Mouse (Mus musculus) cerebellum, adult 9-10 months (tissue): ENCODE results near the gene Slc5a10.

Experiments used
- DNase-seq: peaks from one replicate; pipeline ENCODE4 v3.0.0; 2022

The Slc5a10 gene

GRCm38 (mm10) chr11:61667248-61667647, 53.4 kb downstream of the Slc5a10 start:
- DNase-seq = no peak

- peak; percentile 50 for DNase-seq
Measured at GRCm38 (mm10) chr11:61665991-61666799, 54.4 kb downstream of the Slc5a10 start.

- no peak for DNase-seq
Measured at GRCm38 (mm10) chr11:61665401-61665800, 55.2 kb downstream of the Slc5a10 start.

GRCm38 (mm10) chr11:61662189-61662588, 58.4 kb downstream of the Slc5a10 start:
- DNase-seq = no peak

GRCm38 (mm10) chr11:61660806-61661392, 59.7 kb downstream of the Slc5a10 start:
- no peak for DNase-seq

DNA sequence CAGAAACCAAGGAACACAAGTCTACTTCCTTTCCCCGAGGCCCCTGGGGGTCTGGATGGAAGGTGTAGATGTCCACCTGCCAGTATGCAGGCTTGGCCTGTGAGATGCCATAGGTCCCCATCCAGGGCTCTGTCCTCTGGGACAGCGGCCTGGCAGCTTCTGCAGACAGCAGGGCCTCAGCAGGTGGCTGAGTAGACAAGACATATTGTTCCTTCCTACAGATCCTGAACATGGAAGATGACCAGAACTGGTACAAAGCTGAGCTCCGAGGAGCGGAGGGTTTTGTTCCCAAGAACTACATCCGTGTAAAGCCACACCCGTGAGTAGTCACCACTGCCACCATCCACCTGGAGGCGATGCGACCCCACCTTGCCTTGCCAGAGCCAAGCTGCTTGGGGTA, 60.6 kb downstream of the Slc5a10 start:
- DNase-seq = peak; percentile 57

DNA sequence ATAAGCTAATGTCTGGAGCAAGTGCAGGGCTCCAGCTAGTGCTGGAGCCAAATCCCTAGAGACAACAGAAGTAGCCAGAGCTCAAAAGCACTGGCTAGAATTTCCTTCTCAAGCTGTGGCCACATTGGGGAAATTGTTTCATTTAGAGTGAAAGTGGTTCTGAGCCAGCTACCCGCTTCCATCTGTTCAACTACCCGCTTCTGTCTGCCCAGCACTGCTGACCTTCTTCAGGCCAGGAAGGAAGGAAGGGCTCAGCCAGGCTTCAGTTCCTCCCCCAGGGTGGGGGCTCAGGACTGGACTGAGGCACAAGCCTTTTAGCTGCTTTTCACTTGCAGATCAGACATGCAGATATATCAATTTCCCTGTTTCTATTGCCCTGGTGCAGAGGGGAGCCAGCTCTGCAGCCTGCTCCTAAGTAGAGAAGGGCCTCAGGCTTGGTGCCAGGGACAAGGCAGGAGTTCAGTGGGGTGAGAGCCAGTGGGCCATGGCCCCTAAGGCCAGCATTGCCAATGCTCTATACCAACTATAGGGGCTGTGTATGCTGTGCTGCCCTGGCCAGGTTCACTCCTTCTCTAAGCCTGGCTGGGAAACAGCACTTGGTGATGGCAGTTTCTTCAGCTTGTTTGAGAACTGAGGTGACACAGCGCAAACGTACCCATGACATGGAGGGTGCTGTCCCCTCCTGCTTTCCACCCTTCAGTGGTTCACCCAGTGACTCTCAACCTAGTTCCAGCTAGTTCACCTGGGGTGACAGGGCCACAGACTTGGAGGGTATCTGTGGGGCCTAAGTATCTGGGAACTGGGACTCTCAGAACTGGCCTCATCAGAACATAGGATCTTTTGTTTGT, 61.4 kb downstream of the Slc5a10 start:
- DNase-seq = peak; percentile 79

GRCm38 (mm10) chr11:61658360-61658922, 62.2 kb downstream of the Slc5a10 start:
- DNase-seq = no peak

DNA sequence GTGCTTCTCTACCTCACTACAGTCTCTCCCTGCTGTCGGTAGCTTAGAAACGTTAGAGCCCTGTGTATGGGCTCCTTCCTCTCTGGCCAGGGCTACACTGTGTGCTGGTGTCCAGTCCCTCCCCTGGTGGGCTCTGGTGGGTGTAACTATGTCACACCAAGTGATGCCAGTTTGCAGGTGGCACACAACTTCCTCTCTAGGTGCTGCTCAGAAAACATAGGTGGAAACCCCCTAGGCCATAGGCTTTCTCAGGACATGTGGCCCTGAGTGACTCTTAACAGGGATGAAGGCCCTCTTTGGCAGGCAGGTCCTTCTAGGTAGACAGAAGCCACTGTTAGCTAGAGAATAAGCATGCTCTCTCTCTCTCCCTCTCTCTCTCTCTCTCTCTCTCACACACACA, 63.2 kb downstream of the Slc5a10 start:
- DNase-seq = no peak

DNA sequence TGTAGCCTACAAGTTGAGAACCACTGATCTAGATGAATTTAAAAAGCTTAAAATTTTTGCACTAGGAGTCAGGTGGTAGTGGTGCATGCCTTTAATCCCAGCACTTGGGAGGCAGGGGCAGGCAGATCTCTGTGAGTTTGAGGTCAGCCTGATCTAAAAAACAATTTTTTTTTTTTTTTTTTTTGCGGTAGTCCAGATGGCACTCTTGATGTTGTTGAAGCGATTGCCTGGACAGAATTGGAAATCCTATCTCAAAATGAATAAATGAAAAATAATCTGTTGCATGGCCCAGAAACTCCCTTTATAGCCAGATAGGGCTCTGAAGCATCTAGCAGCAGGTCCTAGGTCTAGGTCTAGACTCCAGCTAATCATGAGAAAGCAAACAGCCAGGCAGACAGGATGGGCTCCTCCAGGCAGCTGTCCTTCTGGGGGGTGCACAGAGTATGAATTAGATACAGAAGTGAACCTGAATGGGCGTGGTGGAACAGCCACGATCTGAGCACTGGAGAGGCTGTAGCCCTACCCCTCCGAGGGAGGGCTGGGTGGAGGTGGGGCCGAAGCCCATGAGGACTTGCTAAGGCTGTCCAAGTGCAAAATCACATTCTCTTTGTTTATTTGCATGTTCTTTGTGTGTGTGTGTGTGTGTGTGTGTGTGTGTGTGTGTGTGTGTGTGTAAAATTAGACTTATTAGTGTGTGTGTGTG, 64.3 kb downstream of the Slc5a10 start:
- no peak for DNase-seq

DNA sequence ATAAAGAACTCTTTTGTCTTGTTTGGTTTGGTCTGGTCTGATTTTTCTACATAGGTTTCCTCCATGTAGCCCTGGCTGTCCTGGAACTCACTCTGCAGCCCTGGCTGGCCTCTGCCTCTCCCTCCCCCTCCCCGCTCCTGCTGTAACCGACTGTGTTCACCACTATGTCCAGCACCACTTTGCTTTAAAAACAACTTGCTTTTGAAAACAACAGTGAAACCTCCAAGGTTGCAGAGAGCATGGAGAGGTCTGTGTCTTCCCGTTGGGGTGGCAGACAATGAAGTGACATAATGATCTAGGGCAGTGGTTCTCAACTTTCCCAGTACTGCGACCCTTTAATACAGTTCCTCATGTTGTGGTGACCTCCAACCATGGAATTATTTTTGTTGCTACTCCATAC, 65.0 kb downstream of the Slc5a10 start:
- no peak for DNase-seq

- DNase-seq = no peak
Measured at GRCm38 (mm10) chr11:61654786-61655311, 65.8 kb downstream of the Slc5a10 start.

- no peak for DNase-seq
Measured at GRCm38 (mm10) chr11:61653568-61653967, 67.1 kb downstream of the Slc5a10 start.

DNA sequence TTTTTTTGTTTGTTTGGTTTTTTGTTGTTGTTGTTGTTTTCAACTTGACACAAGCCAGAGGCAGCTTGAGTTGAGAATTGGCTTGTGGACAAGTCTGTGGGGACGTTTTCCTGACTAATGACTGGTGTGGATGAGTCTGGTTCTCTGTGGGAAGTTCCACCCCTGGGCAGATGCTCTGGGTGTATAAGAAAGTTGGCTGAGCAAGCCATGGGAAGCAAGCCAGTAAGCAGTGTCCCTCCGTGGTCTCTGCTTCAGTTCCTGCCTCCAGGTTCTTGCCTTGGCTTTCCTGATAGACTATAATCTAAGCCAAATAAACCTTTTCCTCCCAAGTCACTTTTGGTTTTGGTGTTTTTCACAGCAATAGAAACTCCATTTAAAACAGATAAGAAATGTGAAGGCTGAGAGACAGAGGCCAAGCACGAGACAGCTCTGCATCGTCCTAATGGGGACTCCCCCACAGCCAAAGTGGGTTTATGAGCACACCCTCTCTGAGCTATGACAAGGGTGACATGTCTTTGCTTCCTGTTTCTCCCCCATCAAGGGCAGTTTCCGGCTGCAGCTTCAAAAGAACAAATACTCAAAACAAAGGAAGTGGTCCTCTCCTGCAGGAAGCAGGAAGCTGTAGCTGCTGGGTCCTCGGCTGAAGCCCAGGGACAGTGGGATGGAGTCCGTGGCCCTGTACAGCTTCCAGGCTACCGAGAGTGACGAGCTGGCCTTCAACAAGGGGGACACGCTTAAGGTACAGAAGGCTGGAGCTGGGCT, 67.8 kb downstream of the Slc5a10 start, which contains the start of gene Grap:
TSS of gene Grap (plus strand) at position 580 of the 762 bp plus-strand sequence.
- no peak for DNase-seq

DNA sequence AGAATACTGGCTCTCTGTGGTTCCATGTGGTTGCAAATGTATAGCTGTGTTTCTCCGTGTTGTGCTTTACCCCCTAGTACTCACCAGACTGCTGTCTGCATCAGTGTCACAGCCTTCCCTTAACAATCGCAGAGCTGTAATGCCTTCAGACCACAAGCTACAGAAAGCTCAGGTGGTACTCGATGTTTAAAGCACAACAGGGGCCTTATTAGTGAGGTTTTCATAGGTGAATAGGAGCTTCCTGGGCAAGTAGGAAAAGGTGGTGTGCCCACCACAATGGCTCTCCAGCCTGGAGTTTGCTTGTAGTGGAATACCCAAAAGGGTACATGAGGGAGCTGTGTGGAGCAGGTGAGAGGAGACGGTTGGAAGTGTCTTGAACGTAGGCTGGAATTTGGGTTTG, 68.4 kb downstream of the Slc5a10 start:
- no peak for DNase-seq

DNA sequence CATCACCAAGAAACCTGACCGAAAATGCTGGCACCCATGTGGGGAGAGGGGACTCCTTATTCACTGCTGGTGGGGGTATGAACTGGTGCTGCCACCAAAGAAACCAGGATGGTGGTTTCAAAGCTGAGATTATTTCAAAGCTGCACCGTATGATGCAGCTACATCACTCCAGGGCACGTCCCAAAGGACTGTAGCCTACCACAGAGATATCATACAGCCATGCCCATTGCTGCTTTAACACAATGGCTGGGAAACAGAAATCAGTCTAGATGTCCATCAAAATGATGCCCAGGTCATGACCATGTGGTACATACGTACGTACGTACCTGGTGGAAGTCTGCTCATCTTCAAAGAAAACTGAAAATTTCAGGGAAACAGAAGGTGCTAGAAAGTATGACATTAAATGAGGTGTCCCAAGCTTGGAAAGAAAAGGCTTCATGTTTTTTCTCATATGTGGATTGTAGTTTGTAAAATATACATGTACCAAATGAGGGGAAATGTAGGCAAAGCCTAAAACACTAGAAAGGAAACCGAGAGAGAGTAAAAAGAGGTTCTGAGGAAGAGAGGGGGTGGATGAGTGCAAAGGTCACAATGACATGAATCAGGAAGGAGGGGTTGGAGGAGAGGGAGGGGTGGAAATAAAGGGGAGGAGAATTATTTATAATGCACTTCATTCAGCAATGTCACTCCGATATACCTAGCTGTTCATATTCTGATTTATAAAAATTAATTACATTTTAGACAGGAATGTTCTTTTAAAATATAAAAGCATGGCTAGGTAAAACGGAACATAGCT, 70.0 kb downstream of the Slc5a10 start:
- DNase-seq = no peak

DNA sequence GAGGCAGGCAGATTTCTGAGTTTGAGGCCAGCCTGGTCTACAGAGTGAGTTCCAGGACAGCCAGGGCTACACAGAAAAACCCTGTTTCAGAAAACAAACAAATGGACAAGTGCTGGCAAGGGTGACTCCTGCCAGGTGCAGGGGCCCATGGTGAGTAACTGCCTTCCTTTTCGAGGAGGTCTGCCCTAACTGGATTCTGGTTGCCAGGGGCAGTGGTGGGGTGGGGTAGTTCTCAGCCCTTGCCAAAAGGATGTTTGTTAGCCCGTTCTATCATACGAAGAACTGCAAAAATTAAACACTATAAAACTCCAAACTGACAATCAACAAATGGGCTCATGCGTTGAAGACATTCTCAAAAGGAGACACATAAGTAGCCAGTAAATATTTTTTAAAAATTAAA, 71.0 kb downstream of the Slc5a10 start:
- DNase-seq = no peak

DNA sequence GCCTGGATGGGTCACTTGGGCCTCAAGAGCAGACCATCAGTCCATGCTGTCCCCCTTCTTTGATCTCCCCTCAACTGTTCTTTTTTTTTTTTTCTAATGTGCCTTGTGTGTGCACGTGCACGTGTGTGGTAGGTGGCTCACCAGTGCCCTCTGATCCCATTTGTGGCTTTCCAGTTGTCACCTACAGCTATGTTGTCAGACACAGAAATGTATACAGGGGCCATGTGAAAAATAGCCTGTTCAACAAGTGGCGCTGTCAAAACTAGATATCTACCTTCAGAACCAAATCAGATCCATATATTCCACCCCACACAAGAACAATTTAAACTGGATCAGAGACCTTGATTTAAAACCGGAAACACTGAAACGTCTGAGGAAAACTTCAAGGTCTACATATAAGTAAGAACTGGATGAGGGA, 71.5 kb downstream of the Slc5a10 start:
- DNase-seq = no peak

- no peak for DNase-seq
Measured at GRCm38 (mm10) chr11:61648749-61649115, 71.9 kb downstream of the Slc5a10 start.

DNA sequence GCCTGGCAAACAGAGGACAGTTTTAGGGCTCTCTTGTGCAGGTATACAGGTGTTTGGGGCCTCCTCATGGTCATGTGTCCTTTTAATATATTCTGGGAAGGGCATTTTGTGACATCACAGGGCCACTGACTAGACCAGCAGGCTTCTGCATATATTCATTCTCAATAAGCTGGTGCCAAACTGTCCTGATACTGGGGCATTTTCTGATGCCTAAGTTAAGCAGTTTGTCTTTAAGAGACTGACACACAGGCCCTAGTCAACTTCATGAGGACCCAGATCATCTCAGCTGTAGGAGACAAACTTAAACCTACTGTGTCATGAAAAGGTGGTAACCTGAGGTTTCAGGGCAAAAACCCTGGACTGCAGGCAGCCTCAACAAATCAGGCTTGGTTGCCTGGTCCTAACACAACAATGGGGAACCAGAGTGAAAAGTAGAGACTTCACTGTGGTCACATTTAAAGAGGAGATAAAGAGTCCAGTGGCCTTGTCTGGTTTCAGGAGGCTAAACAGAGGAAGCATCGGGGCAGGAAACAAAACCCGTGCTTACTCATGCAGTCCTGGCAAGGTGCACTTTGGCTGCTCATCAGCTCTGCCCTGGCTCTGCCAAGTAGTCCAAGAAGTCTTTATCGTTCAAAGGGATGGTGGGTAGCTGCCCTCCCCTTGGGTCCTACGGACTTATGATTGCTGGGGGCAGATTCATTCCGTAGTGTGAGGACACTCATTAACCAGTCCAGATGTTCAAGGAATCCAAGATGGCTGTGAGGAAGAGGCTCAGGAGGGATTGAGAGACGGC, 72.5 kb downstream of the Slc5a10 start:
- DNase-seq = no peak
